Mouse (Mus musculus) left cerebral cortex, adult 18-20 months (tissue): ENCODE measurements around the gene Trappc5. TPM values are rescaled to one million over a fixed set of nuclear protein-coding genes. Genes with fewer than 3 reads are reported as not detected.

ENCODE experiments used
- total RNA-seq, 2 experiments: library from RNA; stranded (reverse); gene quantifications; 2 replicates each; pipeline ENCODE4 v1.2.3; 2021

The Trappc5 gene
- total RNA-seq, 2 experiments from 2014 or later, result 29.1 to 29.3 TPM

Other genes with a start within 250 kb of the Trappc5 start
- under 1 TPM; 0.33 to 0.77 TPM for gene Pex11g, start 208.6 kb upstream of the Trappc5 start, total RNA-seq
- gene Tex45, start 205.4 kb upstream of the Trappc5 start, total RNA-seq, result not detected
- 10 to 100 TPM; 34.3 to 34.6 TPM for gene Zfp358, start 183.2 kb upstream of the Trappc5 start, total RNA-seq
- gene Mcoln1, start 175.8 kb upstream of the Trappc5 start, total RNA-seq, result 10 to 100 TPM; 82.2 to 92.0 TPM
- gene Pnpla6, start 160.9 kb upstream of the Trappc5 start, total RNA-seq, result 10 to 100 TPM; 66.3 to 76.8 TPM
- under 1 TPM in 1 of 2 experiments, not detected in 1; 0.40 TPM for gene C330021F23Rik, start 108.3 kb upstream of the Trappc5 start, total RNA-seq
- 10 to 100 TPM; 33.4 to 37.9 TPM for gene Camsap3, start 89.0 kb upstream of the Trappc5 start, total RNA-seq
- gene Xab2, start 55.0 kb upstream of the Trappc5 start, total RNA-seq, result 10 to 100 TPM; 37.9 to 41.5 TPM
- gene Pet100, start 54.8 kb upstream of the Trappc5 start, total RNA-seq, result 10 to 100 TPM; 80.8 to 85.8 TPM
- gene Pcp2, start 50.8 kb upstream of the Trappc5 start, total RNA-seq, result not detected
- 10 to 100 TPM; 50.9 to 56.7 TPM for gene Stxbp2, start 45.3 kb upstream of the Trappc5 start, total RNA-seq
- gene Retn, start 20.5 kb upstream of the Trappc5 start, total RNA-seq, result under 1 TPM; 0.68 to 0.86 TPM
- under 1 TPM; 0.23 to 0.30 TPM for gene Mcemp1, start 10.5 kb upstream of the Trappc5 start, total RNA-seq
- 10 to 100 TPM in 1 of 2 experiments, 1 to 10 TPM in 1; 9.2 to 14.6 TPM for gene Fcor, start 3.9 kb upstream of the Trappc5 start, total RNA-seq
- gene Fcer2a, start 17.9 kb downstream of the Trappc5 start, total RNA-seq, result not detected
- gene Clec4g, start 44.4 kb downstream of the Trappc5 start, total RNA-seq, result not detected
- 1 to 10 TPM; 1.7 to 2.2 TPM for gene Cd209a, start 72.7 kb downstream of the Trappc5 start, total RNA-seq
- not detected for gene Cd209e, start 178.0 kb downstream of the Trappc5 start, total RNA-seq
- under 1 TPM in 1 of 2 experiments, not detected in 1; 0.56 TPM for gene Cd209d, start 202.3 kb downstream of the Trappc5 start, total RNA-seq